Comparison of ENCODE assay signal across 28 mouse cellular contexts in genomic region chr8:13174305-13174704, GRCm38 (mm10). TPM values are rescaled to one million over a fixed set of nuclear protein-coding genes. Genes with fewer than 3 reads are reported as not detected.
"Had no signal": no experiment of that assay in that cellular context is flagged by ENCODE, and none has a peak within 500 bp of the region (broad histone marks: within the 10 kb centered on the region; RNA-seq: fewer than 3 reads in every experiment).

No protein-coding gene starts in this region.

- H3K4me2 ChIP-seq: embryonic facial prominence, embryonic 12.5 days; embryonic facial prominence, embryonic 13.5 days; embryonic facial prominence, embryonic 15.5 days; forebrain, embryonic 12.5 days; forebrain, embryonic 13.5 days; forebrain, embryonic 15.5 days had no signal

- H3K4me1 ChIP-seq: embryonic facial prominence, embryonic 10.5 days; embryonic facial prominence, embryonic 12.5 days; embryonic facial prominence, embryonic 13.5 days; embryonic facial prominence, embryonic 15.5 days; forebrain, embryonic 10.5 days; forebrain, embryonic 12.5 days; forebrain, embryonic 13.5 days; forebrain, embryonic 15.5 days had no signal

- H3K27ac ChIP-seq: embryonic facial prominence, embryonic 10.5 days; embryonic facial prominence, embryonic 12.5 days; embryonic facial prominence, embryonic 13.5 days; embryonic facial prominence, embryonic 15.5 days; forebrain, embryonic 10.5 days; forebrain, embryonic 12.5 days; forebrain, embryonic 13.5 days; forebrain, embryonic 15.5 days; gastrocnemius, adult 2 months had no signal

- ATAC-seq: forebrain, embryonic 13.5 days; forebrain, embryonic 14.5 days; forebrain, embryonic 15.5 days; forebrain, embryonic 16.5 days; forebrain, postnatal 0 days had no signal

- H3K9me3 ChIP-seq: embryonic facial prominence, embryonic 10.5 days; embryonic facial prominence, embryonic 12.5 days; embryonic facial prominence, embryonic 13.5 days; embryonic facial prominence, embryonic 15.5 days; forebrain, embryonic 10.5 days; forebrain, embryonic 12.5 days; forebrain, embryonic 13.5 days; forebrain, embryonic 15.5 days had no signal

- DNase-seq: cerebellum, adult 18-20 months; cerebellum, adult 2 months; cerebellum, adult 8-10 months; cerebellum, adult 9-10 months; cerebellum, adult 9-11 months; cerebellum, postnatal 10 days; cerebellum, postnatal 14 days; cerebellum, postnatal 25 days; cerebellum, postnatal 36 days; embryo, embryonic 11 days; forebrain, postnatal 0 days; gastrocnemius, adult 2 months; gastrocnemius, postnatal 10 days; gastrocnemius, postnatal 14 days; gastrocnemius, postnatal 25 days; gastrocnemius, postnatal 36 days had no signal

- H3K9ac ChIP-seq: embryonic facial prominence, embryonic 12.5 days; embryonic facial prominence, embryonic 13.5 days; embryonic facial prominence, embryonic 15.5 days; forebrain, embryonic 12.5 days; forebrain, embryonic 13.5 days; forebrain, embryonic 15.5 days; forebrain, postnatal 0 days had no signal

- H3K4me3 ChIP-seq: embryonic facial prominence, embryonic 10.5 days; embryonic facial prominence, embryonic 12.5 days; embryonic facial prominence, embryonic 13.5 days; embryonic facial prominence, embryonic 15.5 days; erythroblast, embryonic 14.5 days; forebrain, embryonic 10.5 days; forebrain, embryonic 12.5 days; forebrain, embryonic 13.5 days; forebrain, embryonic 15.5 days; gastrocnemius, adult 2 months had no signal

- H3K27me3 ChIP-seq: embryonic facial prominence, embryonic 12.5 days; embryonic facial prominence, embryonic 13.5 days; embryonic facial prominence, embryonic 15.5 days; forebrain, embryonic 12.5 days; forebrain, embryonic 13.5 days; forebrain, embryonic 15.5 days had no signal

RNA-seq across cellular contexts. Expression of gene Grtp1, which starts 26.1 kb away (rescaled TPM):
- total RNA-seq: granulocyte monocyte progenitor cell, adult 5-6 weeks had no signal
